Mouse (Mus musculus) inflammation-experienced regulatory T-cells, adult 6 months (primary cell): ENCODE data around the gene Llgl1. TPM values are rescaled to one million over a fixed set of nuclear protein-coding genes. Genes with fewer than 3 reads are reported as not detected.

ENCODE experiments used
- ATAC-seq: one replicate; pipeline ENCODE4 v1.8.0; 2017
- polyA plus RNA-seq, 3 experiments: library from polyadenylated mRNA; unstranded; fragments of 100-300 nt; shearing (Covaris generic); gene quantifications; one replicate each; pipeline ENCODE4 v1.2.1; 2017

Llgl1 gene
- polyA plus RNA-seq, 3 experiments from 2014 or later = 6.6 to 10.3 (median 9.9) TPM

GRCm38 (mm10) chr11:60726601-60727391 is 27.3 kb downstream of the Llgl1 start, which contains the start of gene Flii:
TSS of gene Flii (minus strand) at chr11:60727263.
- ATAC-seq = peak; percentile 52

GRCm38 (mm10) chr11:60727392-60728140 is 28.0 kb downstream of the Llgl1 start:
- peak; percentile 3 for ATAC-seq

- ATAC-seq = peak; percentile 96
These were observed 28.8 kb downstream of the Llgl1 start, which contains the start of gene Mief2 for GRCm38 (mm10) chr11:60728260-60728761. TSS of gene Mief2 (plus strand) at chr11:60728398.

DNA sequence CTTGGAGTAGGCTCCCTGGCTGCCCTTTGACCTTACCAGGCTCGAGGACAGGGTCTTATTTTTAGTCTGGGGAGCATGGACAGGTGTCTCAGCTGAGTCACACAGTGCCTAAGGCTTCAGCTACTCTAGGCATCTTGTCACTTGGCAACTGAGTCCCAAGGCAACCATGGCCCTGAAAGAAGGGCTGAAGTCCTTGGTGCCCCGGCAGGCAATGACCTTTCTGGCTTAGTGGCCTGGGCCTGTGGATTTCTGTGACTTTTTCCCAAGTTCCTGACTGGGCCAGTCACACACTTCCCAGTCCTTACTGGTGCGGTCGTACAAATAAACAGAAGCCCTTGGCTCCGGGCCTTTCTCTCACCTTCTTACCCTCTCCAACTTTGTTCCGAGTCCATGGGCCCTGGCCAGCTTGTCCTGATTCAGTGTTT is 29.7 kb downstream of the Llgl1 start:
- ATAC-seq = no peak

GRCm38 (mm10) chr11:60730169-60730568 is 30.6 kb downstream of the Llgl1 start:
- ATAC-seq = no peak

GRCm38 (mm10) chr11:60731251-60731650 is 31.7 kb downstream of the Llgl1 start:
- no peak for ATAC-seq

DNA sequence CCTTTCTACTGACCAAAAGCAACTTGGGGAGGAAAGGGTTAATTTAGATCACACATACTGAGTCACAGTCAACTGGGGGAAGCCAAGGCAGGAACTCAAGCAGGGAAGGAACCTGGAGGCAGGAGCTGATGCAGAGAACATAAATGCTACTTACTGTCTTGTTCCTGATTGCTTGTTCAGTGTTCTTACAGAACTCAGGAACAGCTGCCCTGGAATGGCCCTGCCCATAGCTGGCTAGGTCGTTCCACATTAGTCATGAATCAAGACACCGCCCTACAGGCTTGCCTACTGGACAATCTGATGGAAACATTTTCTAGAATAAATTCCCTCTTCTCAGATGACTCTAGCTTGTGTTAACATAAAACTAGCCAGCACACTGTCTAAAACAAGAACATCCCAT is 34.7 kb downstream of the Llgl1 start:
- ATAC-seq = no peak

GRCm38 (mm10) chr11:60735191-60735590 is 35.7 kb downstream of the Llgl1 start:
- ATAC-seq = no peak

- no peak for ATAC-seq
These were observed 37.0 kb downstream of the Llgl1 start for GRCm38 (mm10) chr11:60736491-60736890.

- no peak for ATAC-seq
These were observed 37.9 kb downstream of the Llgl1 start for GRCm38 (mm10) chr11:60737450-60737849.

- ATAC-seq = no peak
These were observed 40.8 kb downstream of the Llgl1 start for GRCm38 (mm10) chr11:60740321-60740720.

DNA sequence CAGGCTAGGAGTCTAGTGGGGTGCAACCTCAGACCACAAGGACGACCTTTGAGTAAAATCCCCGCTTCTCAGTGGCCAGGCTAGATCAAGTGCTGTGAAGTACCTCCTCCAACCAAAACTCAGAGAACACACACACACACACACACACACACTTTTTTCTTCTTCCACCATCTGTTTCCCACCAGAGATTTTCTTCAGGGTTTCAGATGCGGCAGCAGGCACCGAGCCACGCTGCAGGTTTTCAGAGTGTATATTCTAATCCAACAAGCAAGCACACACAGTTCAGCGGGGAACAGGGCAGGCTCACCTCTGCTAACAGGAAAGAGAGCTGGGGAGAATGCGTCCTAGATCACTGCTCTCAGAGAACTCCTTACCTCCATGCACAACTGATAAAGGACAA is 56.0 kb downstream of the Llgl1 start:
- no peak for ATAC-seq

GRCm38 (mm10) chr11:60761681-60762080 is 62.2 kb downstream of the Llgl1 start:
- ATAC-seq = no peak

Other genes with a start within 250 kb of the Llgl1 start
- 10 to 100 TPM; 44.3 to 68.8 (median 50.2) TPM for gene Drg2, start 245.1 kb upstream of the Llgl1 start, polyA plus RNA-seq
- gene Myo15, start 230.4 kb upstream of the Llgl1 start, polyA plus RNA-seq = under 1 TPM in 1 of 3 experiments, not detected in 2; 0.09 TPM
- 10 to 100 TPM; 29.6 to 44.0 (median 41.0) TPM for gene Alkbh5, start 163.3 kb upstream of the Llgl1 start, polyA plus RNA-seq
- 10 to 100 TPM; 77.5 to 90.2 (median 77.9) TPM for gene Flii, start 27.5 kb downstream of the Llgl1 start, polyA plus RNA-seq
- gene Mief2, start 28.7 kb downstream of the Llgl1 start, polyA plus RNA-seq = 10 to 100 TPM in 2 of 3 experiments, 1 to 10 TPM in 1; 8.7 to 11.4 (median 10.3) TPM
- gene Top3a, start 77.6 kb downstream of the Llgl1 start, polyA plus RNA-seq = 10 to 100 TPM; 10.6 to 13.8 (median 12.5) TPM
- gene Smcr8, start 77.8 kb downstream of the Llgl1 start, polyA plus RNA-seq = 1 to 10 TPM; 5.5 to 6.7 (median 6.3) TPM
- 10 to 100 TPM; 13.3 to 16.0 (median 15.6) TPM for gene Shmt1, start 112.0 kb downstream of the Llgl1 start, polyA plus RNA-seq
- 10 to 100 TPM; 16.1 to 20.6 (median 19.2) TPM for gene Dhrs7b, start 130.9 kb downstream of the Llgl1 start, polyA plus RNA-seq
- gene Tmem11, start 179.5 kb downstream of the Llgl1 start, polyA plus RNA-seq = 10 to 100 TPM; 22.8 to 30.3 (median 28.2) TPM
- gene Natd1, start 215.0 kb downstream of the Llgl1 start, polyA plus RNA-seq = 1 to 10 TPM; 5.4 to 6.7 (median 6.4) TPM
- 100 to 1,000 TPM in 1 of 3 experiments, 10 to 100 TPM in 2; 46.2 to 121 (median 54.2) TPM for gene Map2k3, start 232.3 kb downstream of the Llgl1 start, polyA plus RNA-seq